Mouse (Mus musculus) liver, adult 2 months (tissue): ENCODE measurements at regions not wholly inside any gene's neighbourhood (a gene's known extent, or its start where the extent isn't known, plus 50 kb on each side); places are given as distances from the start of the nearest gene placed in this dataset.

ENCODE experiments used
- DNase-seq: peaks from one replicate; pipeline ENCODE4 v3.0.0-alpha.2; 2011; ENCODE audit warnings: low read depth, low spot score; ENCODE audit errors: extremely low read depth
- H3K27ac ChIP-seq: fragments of 200-500 bp; replicated peaks from 2 replicates; pipeline ENCODE4 v1.5.1; 2012; ENCODE audit warnings: low read depth, mild to moderate bottlenecking, control low read depth, inconsistent platforms, low read length; ENCODE audit not compliant: insufficient read depth
- H3K27me3 ChIP-seq: fragments of 200-500 bp; 2 replicates; pipeline ENCODE4 v1.6.1; 2012; ENCODE audit warnings: mild to moderate bottlenecking, moderate library complexity, low read length, inconsistent platforms; ENCODE audit not compliant: control insufficient read depth, insufficient read depth
- H3K36me3 ChIP-seq: fragments of 200-500 bp; 2 replicates; pipeline ENCODE4 v1.6.1; 2012; ENCODE audit warnings: low read length, inconsistent platforms; ENCODE audit not compliant: control insufficient read depth, insufficient read depth
- H3K4me1 ChIP-seq: fragments of 200-500 bp; 2 replicates; pipeline ENCODE4 v1.6.1; 2011; ENCODE audit warnings: low read length; ENCODE audit not compliant: control insufficient read depth, insufficient read depth
- H3K4me3 ChIP-seq: fragments of 200-500 bp; 2 replicates; pipeline ENCODE4 v1.5.1; 2011; ENCODE audit warnings: low read depth, mild to moderate bottlenecking, control low read depth, low read length, moderate library complexity; ENCODE audit not compliant: insufficient read depth
- H3K79me2 ChIP-seq: fragments of 200-500 bp; 2 replicates; pipeline ENCODE4 v1.6.1; 2012; ENCODE audit warnings: inconsistent platforms, mild to moderate bottlenecking, low read length, moderate library complexity; ENCODE audit not compliant: control insufficient read depth, insufficient read depth
- H3K9ac ChIP-seq: fragments of 200-500 bp; 2 replicates; pipeline ENCODE4 v1.6.1; 2012; ENCODE audit warnings: low read depth, mild to moderate bottlenecking, control low read depth, inconsistent platforms, low read length
- CTCF ChIP-seq: fragments of 200-500 bp; IDR thresholded peaks from 2 replicates; pipeline ENCODE4 v1.5.1; 2011; ENCODE audit warnings: low read depth, low read length, control low read depth
- POLR2A ChIP-seq: fragments of 200-500 bp; IDR thresholded peaks from 2 replicates; pipeline ENCODE4 v1.6.1; 2011; ENCODE audit warnings: low read length, control low read depth; ENCODE audit not compliant: insufficient read depth; ENCODE audit errors: extremely low read depth
- WGBS: fragments of 180-500 bp; shearing (Covaris S2); methylation state at CpG from one replicate; pipeline ENCODE4 v1.1.7; 2018; 5-methylcytosine and 5-hydroxymethylcytosine counted together

GRCm38 (mm10) chr14:58550785-58551184 lies 480.4 kb downstream of the Fgf9 start:
- Histone ChIP-seq H3K36me3 (no peaks in the 10 kb centered on the region), H3K4me1 (no peaks in the 10 kb centered on the region), H3K27me3 (no peaks in the 10 kb centered on the region), H3K79me2 (no peaks in the 10 kb centered on the region), H3K27ac (no peak overlapping the region), H3K9ac (no peak overlapping the region), H3K4me3 (no peak overlapping the region)
- WGBS: 77% methylated on average over 2 of the region's 2 CpGs
- DNase-seq: no peak
- TF ChIP-seq CTCF: no peak
- no peak for TF ChIP-seq POLR2A

DNA sequence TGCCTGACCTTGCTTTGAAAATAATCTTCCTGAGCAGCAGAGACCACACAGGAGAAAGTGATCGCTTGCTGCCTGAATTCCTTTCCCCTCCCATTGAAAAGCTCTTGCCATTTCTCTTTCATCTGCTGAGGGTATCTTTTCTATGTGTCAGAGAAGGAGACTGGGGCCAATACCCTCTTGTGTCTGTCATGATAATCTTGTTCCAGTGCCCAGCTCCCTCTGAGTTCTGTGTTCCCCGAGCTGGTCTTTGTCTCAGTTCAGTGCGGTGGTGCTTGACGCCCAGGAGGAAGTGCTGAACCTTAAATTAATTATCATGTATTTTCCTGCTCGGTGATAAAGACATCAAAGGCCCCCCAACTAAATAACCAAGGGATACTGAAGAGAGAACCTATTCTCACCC lies 475.4 kb downstream of the Fgf9 start:
- no peak overlapping the region for H3K9ac ChIP-seq
- no peak for DNase-seq
- WGBS: 44% methylated on average over 5 of the region's 5 CpGs
- no peak overlapping the region for H3K27ac ChIP-seq
- H3K27me3 ChIP-seq: no peaks in the 10 kb centered on the region
- H3K79me2 ChIP-seq: no peaks in the 10 kb centered on the region
- no peaks in the 10 kb centered on the region for H3K36me3 ChIP-seq
- no peak overlapping the region for H3K4me3 ChIP-seq
- TF ChIP-seq POLR2A: no peak
- TF ChIP-seq CTCF: no peak
- H3K4me1 ChIP-seq: no peaks in the 10 kb centered on the region

- no peak overlapping the region for H3K27ac ChIP-seq
- no peaks in the 10 kb centered on the region for H3K79me2 ChIP-seq
- no peak for DNase-seq
- no peak overlapping the region for H3K4me3 ChIP-seq
- H3K4me1 ChIP-seq: no peaks in the 10 kb centered on the region
- WGBS: 85% methylated on average over 10 of the region's 10 CpGs
- no peaks in the 10 kb centered on the region for H3K36me3 ChIP-seq
- TF ChIP-seq CTCF: no peak
- no peak for TF ChIP-seq POLR2A
- no peaks in the 10 kb centered on the region for H3K27me3 ChIP-seq
- H3K9ac ChIP-seq: no peak overlapping the region
Measured at GRCm38 (mm10) chr14:58543140-58543767, 472.9 kb downstream of the Fgf9 start.

DNA sequence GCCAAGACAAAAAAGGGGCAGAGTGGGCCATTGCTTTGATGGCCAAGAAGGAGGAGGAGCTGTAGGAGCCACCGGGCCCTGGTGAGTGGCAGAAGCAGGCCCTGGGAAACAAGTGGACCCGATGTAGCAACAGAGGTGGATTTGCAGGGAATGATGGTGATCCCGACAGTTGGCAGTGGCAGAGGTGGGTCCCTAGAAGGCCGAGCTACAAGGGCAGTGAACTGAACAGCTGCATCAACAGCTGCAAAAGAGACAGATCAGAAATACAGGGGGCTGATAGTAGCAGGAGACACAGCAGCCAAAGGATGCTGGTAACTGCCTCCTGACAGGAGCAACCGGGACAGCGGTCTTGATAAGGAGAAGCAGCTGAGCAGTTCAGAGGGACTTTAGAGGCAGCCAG lies 467.8 kb downstream of the Fgf9 start:
- Histone ChIP-seq H3K27me3 (no peaks in the 10 kb centered on the region), H3K36me3 (no peaks in the 10 kb centered on the region), H3K27ac (no peak overlapping the region), H3K4me1 (no peaks in the 10 kb centered on the region), H3K79me2 (no peaks in the 10 kb centered on the region), H3K4me3 (no peak overlapping the region), H3K9ac (no peak overlapping the region)
- TF ChIP-seq POLR2A (no peak), CTCF (no peak)
- WGBS: 71% methylated on average over 6 of the region's 6 CpGs
- no peak for DNase-seq

- WGBS: 65% methylated on average over 5 of the region's 5 CpGs
Measured at GRCm38 (mm10) chr14:58520976-58521549, 450.7 kb downstream of the Fgf9 start.

DNA sequence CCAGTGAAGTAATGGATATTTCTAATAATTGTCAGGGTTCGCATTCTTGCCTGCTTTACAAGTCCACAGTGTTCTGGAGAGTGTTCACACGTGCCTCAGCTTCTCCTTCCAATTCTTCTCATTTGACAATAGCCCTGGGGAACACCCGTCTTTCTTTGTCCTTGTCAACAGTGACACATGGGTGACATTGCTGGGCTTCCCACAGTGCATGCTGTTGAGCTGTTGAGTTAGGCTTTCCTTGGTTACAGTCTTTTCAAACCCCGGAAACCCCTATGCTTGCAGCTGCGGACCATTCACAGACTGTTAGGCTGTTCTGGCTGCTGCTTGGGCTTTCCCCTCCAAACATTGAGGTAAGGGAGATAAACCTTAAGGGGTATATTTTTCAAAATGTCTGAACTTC lies 450.0 kb downstream of the Fgf9 start:
- H3K79me2 ChIP-seq: no peaks in the 10 kb centered on the region
- 79% methylated on average over 5 of the region's 5 CpGs for WGBS
- no peaks in the 10 kb centered on the region for H3K36me3 ChIP-seq
- no peaks in the 10 kb centered on the region for H3K4me1 ChIP-seq
- no peak overlapping the region for H3K9ac ChIP-seq
- 0 out of 2 replicates have a peak, but pooled peaks cover 2% of the 10 kb centered on the region for H3K27me3 ChIP-seq
- DNase-seq: no peak
- TF ChIP-seq CTCF: no peak
- TF ChIP-seq POLR2A: no peak
- no peak overlapping the region for H3K27ac ChIP-seq
- H3K4me3 ChIP-seq: no peak overlapping the region

More at GRCm38 (mm10) chr14:58520976-58521549, 450.7 kb downstream of the Fgf9 start:
- no peak for DNase-seq
- TF ChIP-seq POLR2A: no peak
- no peak for TF ChIP-seq CTCF
- Histone ChIP-seq H3K27me3 (0 out of 2 replicates have a peak, but pooled peaks cover 2% of the 10 kb centered on the region), H3K36me3 (no peaks in the 10 kb centered on the region), H3K79me2 (no peaks in the 10 kb centered on the region), H3K27ac (no peak overlapping the region), H3K4me1 (no peaks in the 10 kb centered on the region), H3K4me3 (no peak overlapping the region), H3K9ac (no peak overlapping the region)
